Mouse (Mus musculus): ENCODE results near the gene Hoxc13. TPM values are rescaled to one million over a fixed set of nuclear protein-coding genes. Genes with fewer than 3 reads are reported as not detected.

Hoxc13 gene
- polyA plus RNA-seq, 1 experiment, result 8.2 TPM

DNA sequence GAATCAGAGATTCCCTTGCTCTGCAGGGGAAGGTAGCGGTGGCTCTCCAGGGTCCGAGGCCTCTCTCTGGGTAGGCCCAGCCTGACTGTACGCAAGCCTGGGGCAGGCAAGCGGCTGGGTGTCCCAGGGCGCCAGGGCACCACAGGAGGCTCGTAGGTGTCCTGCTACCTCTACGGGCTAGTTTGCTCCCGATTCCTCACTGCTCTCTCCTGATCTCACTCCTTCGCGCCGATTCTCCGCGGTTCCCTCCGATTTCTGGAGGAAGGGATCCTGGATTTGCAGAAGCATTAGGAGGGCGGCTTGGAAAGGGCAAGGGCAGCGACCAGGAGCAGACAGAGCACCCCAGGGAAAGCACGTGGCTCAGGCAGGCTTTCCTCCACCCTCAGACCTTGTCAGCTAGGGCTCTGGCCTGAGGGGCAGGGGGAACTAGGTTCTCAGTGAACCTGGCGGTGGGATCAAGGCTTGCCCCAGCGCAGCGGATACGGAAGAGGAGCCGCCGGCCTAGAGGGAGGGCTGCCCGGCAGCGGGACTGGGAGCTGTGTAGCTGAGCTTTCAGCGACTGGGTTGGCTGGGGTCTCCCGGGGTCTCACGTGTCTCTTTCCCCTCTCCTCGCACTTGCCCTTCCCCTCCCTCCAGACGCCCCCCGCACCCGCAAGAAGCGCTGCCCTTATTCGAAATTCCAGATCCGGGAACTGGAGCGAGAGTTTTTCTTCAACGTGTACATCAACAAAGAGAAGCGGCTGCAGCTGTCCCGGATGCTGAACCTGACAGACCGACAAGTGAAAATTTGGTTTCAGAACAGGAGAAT lies 35.1 kb downstream of the Hoxc13 start:
- Histone ChIP-seq H3ac (ENCODE audit: control insufficient read depth, insufficient read length, low read depth) (peak overlapping the region; percentile 96), H3K27me3 (ENCODE audit: control insufficient read depth, insufficient read depth, insufficient read length) (no peaks in the 10 kb centered on the region), H3K79me3 (ENCODE audit: low read depth) (peaks cover 63% of the 10 kb centered on the region), H3K36me3 (ENCODE audit: control insufficient read depth, insufficient read depth) (peaks cover 7% of the 10 kb centered on the region), H3K4me3 (ENCODE audit: insufficient read depth, poor library complexity, severe bottlenecking) (peak overlapping the region; percentile 88), H3K79me2 (ENCODE audit: control insufficient read depth, insufficient read depth) (peaks cover 95% of the 10 kb centered on the region)
- TF ChIP-seq CTCF (IDR thresholded peaks at IDR 0.05; ENCODE audit: control insufficient read depth, insufficient read depth, insufficient read length) (no peak), MAX (IDR thresholded peaks at IDR 0.05) (peak; percentile 87)

DNA sequence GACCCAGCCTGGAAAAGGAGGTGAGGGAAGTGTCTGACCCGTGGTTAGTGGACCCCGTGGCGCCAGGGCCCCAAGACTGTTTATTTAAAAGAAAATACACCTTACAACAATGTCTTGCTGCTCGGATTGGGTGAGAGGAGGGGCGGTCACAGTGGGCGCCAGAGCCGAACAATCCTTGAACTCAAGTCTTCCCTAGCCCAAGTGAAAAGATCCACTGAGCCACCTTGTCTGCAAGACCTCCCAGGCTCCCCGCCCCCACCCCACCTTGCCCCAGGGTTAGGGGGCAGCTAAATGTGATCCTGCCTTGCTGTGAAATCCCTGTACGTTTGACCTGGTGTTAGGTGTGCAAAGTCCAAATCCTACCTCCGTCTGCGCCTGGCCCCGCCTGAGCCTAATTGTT lies 36.0 kb downstream of the Hoxc13 start:
- Histone ChIP-seq H3K79me2 (ENCODE audit: control insufficient read depth, insufficient read depth) (peaks cover 95% of the 10 kb centered on the region), H3K79me3 (ENCODE audit: low read depth) (peaks cover 70% of the 10 kb centered on the region), H3K27me3 (ENCODE audit: control insufficient read depth, insufficient read depth, insufficient read length) (no peaks in the 10 kb centered on the region), H3ac (ENCODE audit: control insufficient read depth, insufficient read length, low read depth) (peak overlapping the region; percentile 41), H3K36me3 (ENCODE audit: control insufficient read depth, insufficient read depth) (peaks cover 7% of the 10 kb centered on the region), H3K4me3 (ENCODE audit: insufficient read depth, poor library complexity, severe bottlenecking) (peak overlapping the region; percentile 88)
- TF ChIP-seq CTCF (IDR thresholded peaks at IDR 0.05; ENCODE audit: control insufficient read depth, insufficient read depth, insufficient read length) (no peak), MYOG (IDR thresholded peaks at IDR 0.05; ENCODE audit: control insufficient read depth, extremely low read depth, insufficient read length) (no peak), MYOD1 (IDR thresholded peaks at IDR 0.05; ENCODE audit: control insufficient read depth, insufficient read length, low read depth) (no peak), FOSL1 (IDR thresholded peaks at IDR 0.05; ENCODE audit: insufficient read depth, low read length, poor library complexity, severe bottlenecking) (no peak), USF1 (IDR thresholded peaks at IDR 0.05; ENCODE audit: low read depth) (no peak), CEBPB (IDR thresholded peaks at IDR 0.05; ENCODE audit: low read depth) (no peak), MAX (IDR thresholded peaks at IDR 0.05) (no peak)

DNA sequence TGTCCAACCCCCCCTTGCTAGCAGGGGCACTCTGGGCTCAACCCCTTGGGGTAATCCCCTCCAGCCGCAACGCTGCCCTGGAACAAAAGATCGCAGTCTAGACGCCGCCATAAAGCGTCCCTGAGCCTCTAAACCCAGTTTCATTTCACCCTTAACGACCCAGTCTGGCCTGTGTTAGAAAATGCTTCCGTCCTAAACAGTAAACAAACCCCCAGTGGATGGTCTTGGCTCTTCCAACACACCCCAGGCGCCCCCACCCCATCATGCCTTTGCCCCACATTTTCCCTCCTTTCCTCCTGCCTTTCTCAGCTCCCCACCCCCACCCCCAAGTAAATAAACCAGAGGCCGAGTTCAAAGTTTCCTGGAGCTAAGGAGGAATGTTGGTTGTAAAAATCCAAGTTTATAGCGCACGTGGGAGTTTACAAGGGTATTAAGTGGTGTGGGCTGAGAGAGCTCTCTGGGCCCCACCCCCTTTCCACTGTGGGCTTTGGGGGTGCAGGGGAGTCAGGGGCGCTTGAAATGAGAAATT lies 38.8 kb downstream of the Hoxc13 start:
- H3ac ChIP-seq (ENCODE audit: control insufficient read depth, insufficient read length, low read depth), result peak overlapping the region; percentile 87
- H3K36me3 ChIP-seq (ENCODE audit: control insufficient read depth, insufficient read depth), result peaks cover 7% of the 10 kb centered on the region
- H3K79me2 ChIP-seq (ENCODE audit: control insufficient read depth, insufficient read depth), result peaks cover 100% of the 10 kb centered on the region
- H3K79me3 ChIP-seq (ENCODE audit: low read depth), result peaks cover 83% of the 10 kb centered on the region
- H3K4me3 ChIP-seq (ENCODE audit: insufficient read depth, poor library complexity, severe bottlenecking), result peak overlapping the region; percentile 25
- no peaks in the 10 kb centered on the region for H3K27me3 ChIP-seq (ENCODE audit: control insufficient read depth, insufficient read depth, insufficient read length)
- no peak for TF ChIP-seq MAX (IDR thresholded peaks at IDR 0.05)
- TF ChIP-seq USF1 (IDR thresholded peaks at IDR 0.05; ENCODE audit: low read depth), result peak; percentile 30

DNA sequence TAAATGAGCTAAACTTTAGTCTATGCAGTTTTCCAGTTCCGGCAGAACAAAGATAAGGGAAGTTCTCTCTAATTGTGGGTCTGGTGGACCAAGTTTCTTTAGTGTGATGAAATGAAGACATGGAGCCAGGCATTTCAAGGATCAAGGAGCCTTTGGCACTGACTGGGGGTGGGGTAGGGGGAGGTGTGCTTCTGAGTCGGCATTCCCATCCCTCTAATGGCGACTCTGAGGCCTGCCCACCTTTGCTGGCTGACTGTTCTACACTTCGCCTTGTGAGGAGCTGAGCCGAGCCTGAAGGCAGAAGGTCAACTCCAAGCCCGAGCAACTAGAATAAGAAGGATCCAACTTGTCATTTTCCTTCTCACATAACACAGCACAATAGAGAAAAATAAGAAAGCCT lies 40.8 kb downstream of the Hoxc13 start:
- Histone ChIP-seq H3K27me3 (ENCODE audit: control insufficient read depth, insufficient read depth, insufficient read length) (no peaks in the 10 kb centered on the region), H3ac (ENCODE audit: control insufficient read depth, insufficient read length, low read depth) (peak overlapping the region; percentile 66), H3K79me2 (ENCODE audit: control insufficient read depth, insufficient read depth) (peaks cover 99% of the 10 kb centered on the region), H3K4me3 (ENCODE audit: insufficient read depth, poor library complexity, severe bottlenecking) (peak overlapping the region; percentile 15), H3K36me3 (ENCODE audit: control insufficient read depth, insufficient read depth) (peaks cover 7% of the 10 kb centered on the region), H3K79me3 (ENCODE audit: low read depth) (peaks cover 72% of the 10 kb centered on the region)
- peak; percentile 36 for TF ChIP-seq MAX (IDR thresholded peaks at IDR 0.05)
- no peak for TF ChIP-seq FOSL1 (IDR thresholded peaks at IDR 0.05; ENCODE audit: insufficient read depth, low read length, poor library complexity, severe bottlenecking)

- H3K4me3 ChIP-seq (ENCODE audit: insufficient read depth, poor library complexity, severe bottlenecking), result peak overlapping the region; percentile 71
Measured at GRCm38 (mm10) chr15:102962492-102962891, 41.6 kb downstream of the Hoxc13 start.

GRCm38 (mm10) chr15:102963259-102963658 lies 42.4 kb downstream of the Hoxc13 start:
- no peaks in the 10 kb centered on the region for H3K36me3 ChIP-seq (ENCODE audit: control insufficient read depth, insufficient read depth)
- no peaks in the 10 kb centered on the region for H3K27me3 ChIP-seq (ENCODE audit: control insufficient read depth, insufficient read depth, insufficient read length)
- TF ChIP-seq CEBPB (IDR thresholded peaks at IDR 0.05; ENCODE audit: low read depth), result no peak
- no peak for TF ChIP-seq FOSL1 (IDR thresholded peaks at IDR 0.05; ENCODE audit: insufficient read depth, low read length, poor library complexity, severe bottlenecking)
- no peak for TF ChIP-seq USF1 (IDR thresholded peaks at IDR 0.05; ENCODE audit: low read depth)
- TF ChIP-seq MYOG (IDR thresholded peaks at IDR 0.05; ENCODE audit: control insufficient read depth, extremely low read depth, insufficient read length), result no peak
- no peak for TF ChIP-seq MYOD1 (IDR thresholded peaks at IDR 0.05; ENCODE audit: control insufficient read depth, insufficient read length, low read depth)
- no peak for TF ChIP-seq CTCF (IDR thresholded peaks at IDR 0.05; ENCODE audit: control insufficient read depth, insufficient read depth, insufficient read length)
- no peak for TF ChIP-seq MAX (IDR thresholded peaks at IDR 0.05)
- H3ac ChIP-seq (ENCODE audit: control insufficient read depth, insufficient read length, low read depth), result peak overlapping the region; percentile 70
- peaks cover 99% of the 10 kb centered on the region for H3K79me2 ChIP-seq (ENCODE audit: control insufficient read depth, insufficient read depth)
- H3K79me3 ChIP-seq (ENCODE audit: low read depth), result peaks cover 71% of the 10 kb centered on the region
- peak overlapping the region; percentile 71 for H3K4me3 ChIP-seq (ENCODE audit: insufficient read depth, poor library complexity, severe bottlenecking)

More at GRCm38 (mm10) chr15:102962492-102962891, 41.6 kb downstream of the Hoxc13 start:
- Histone ChIP-seq H3K27me3 (ENCODE audit: control insufficient read depth, insufficient read depth, insufficient read length) (no peaks in the 10 kb centered on the region), H3K79me3 (ENCODE audit: low read depth) (peaks cover 72% of the 10 kb centered on the region), H3K79me2 (ENCODE audit: control insufficient read depth, insufficient read depth) (peaks cover 99% of the 10 kb centered on the region), H3K36me3 (ENCODE audit: control insufficient read depth, insufficient read depth) (peaks cover 2% of the 10 kb centered on the region), H3ac (ENCODE audit: control insufficient read depth, insufficient read length, low read depth) (peak overlapping the region; percentile 66)
- TF ChIP-seq MAX (IDR thresholded peaks at IDR 0.05) (no peak), CTCF (IDR thresholded peaks at IDR 0.05; ENCODE audit: control insufficient read depth, insufficient read depth, insufficient read length) (no peak), MYOG (IDR thresholded peaks at IDR 0.05; ENCODE audit: control insufficient read depth, extremely low read depth, insufficient read length) (no peak), FOSL1 (IDR thresholded peaks at IDR 0.05; ENCODE audit: insufficient read depth, low read length, poor library complexity, severe bottlenecking) (no peak), CEBPB (IDR thresholded peaks at IDR 0.05; ENCODE audit: low read depth) (no peak), USF1 (IDR thresholded peaks at IDR 0.05; ENCODE audit: low read depth) (no peak), MYOD1 (IDR thresholded peaks at IDR 0.05; ENCODE audit: control insufficient read depth, insufficient read length, low read depth) (no peak)

Measured in C2C12 (cell line).